Mouse (Mus musculus) embryonic facial prominence, embryonic 11.5 days (tissue): ENCODE data around the gene Clrn2. TPM values are rescaled to one million over a fixed set of nuclear protein-coding genes. Genes with fewer than 3 reads are reported as not detected.

Source experiments
- ATAC-seq: fragments of 200-750 bp; cut with Nextera tagmentation; replicated peaks from 2 replicates; pipeline ENCODE4 v1.8.0; 2017; ENCODE audit warnings: low read depth; ENCODE audit not compliant: insufficient number of reproducible peaks, low FRiP score, low TSS enrichment
- DNase-seq: peaks from one replicate; pipeline ENCODE4 v3.0.0-alpha.2; 2015; ENCODE audit warnings: low spot score
- H3K27ac ChIP-seq: fragments of 300-500 bp; sonication (generic); replicated peaks from 2 replicates; pipeline ENCODE4 v1.5.1; 2014; ENCODE audit warnings: mild to moderate bottlenecking, low read depth, low read length, control low read depth
- H3K27me3 ChIP-seq: fragments of 300-500 bp; sonication (generic); 2 replicates; pipeline ENCODE4 v1.6.1; 2014; ENCODE audit warnings: mild to moderate bottlenecking, low read length, moderate library complexity, mixed read lengths; ENCODE audit not compliant: control insufficient read depth, insufficient read depth
- H3K36me3 ChIP-seq: fragments of 300-500 bp; sonication (generic); replicated peaks from 2 replicates; pipeline ENCODE4 v1.6.1; 2014; ENCODE audit warnings: low read depth, mild to moderate bottlenecking, low read length, moderate library complexity, mixed read lengths; ENCODE audit not compliant: control insufficient read depth, insufficient read depth
- H3K4me1 ChIP-seq: fragments of 300-500 bp; sonication (generic); 2 replicates; pipeline ENCODE4 v1.6.1; 2014; ENCODE audit warnings: low read length, mixed read lengths; ENCODE audit not compliant: control insufficient read depth, insufficient read depth
- H3K4me2 ChIP-seq: fragments of 300-500 bp; sonication (generic); 2 replicates; pipeline ENCODE4 v1.6.1; 2014; ENCODE audit warnings: low read depth, mild to moderate bottlenecking, control low read depth, low read length, moderate library complexity
- H3K4me3 ChIP-seq: fragments of 300-500 bp; sonication (generic); 2 replicates; pipeline ENCODE4 v1.5.1; 2014; ENCODE audit warnings: low read depth, low read length, control low read depth
- H3K9ac ChIP-seq: fragments of 300-500 bp; sonication (generic); replicated peaks from 2 replicates; pipeline ENCODE4 v1.6.1; 2014; ENCODE audit warnings: mild to moderate bottlenecking, control low read depth, low read length
- H3K9me3 ChIP-seq: fragments of 300-500 bp; sonication (generic); replicated peaks from 2 replicates; pipeline ENCODE4 v1.6.1; 2016; ENCODE audit warnings: mild to moderate bottlenecking, low read length, inconsistent platforms, mixed read lengths; ENCODE audit not compliant: control insufficient read depth
- WGBS: fragments of 180-500 bp; shearing (Covaris S2); extraction: QIAGEN DNeasy Blood & Tissue Kit; methylation state at CpG from one replicate; pipeline ENCODE4 v1.1.7; 2014; 5-methylcytosine and 5-hydroxymethylcytosine counted together
- polyA plus RNA-seq: library from polyadenylated mRNA; unstranded; fragments of >200 nt; fragmentation: Nextera tagmentation; extraction: Ambion mirVana; gene quantifications from 2 replicates; pipeline ENCODE4 v1.2.1, GENCODE M21; 2014

The Clrn2 gene
- polyA plus RNA-seq, 1 experiment from 2014 or later = 0.22 TPM

- DNase-seq (no peak), ATAC-seq (no peak)
- Histone ChIP-seq H3K4me2 (no peak overlapping the region), H3K4me3 (no peak overlapping the region), H3K9ac (no peak overlapping the region), H3K27ac (no peak overlapping the region), H3K27me3 (no peaks in the 10 kb centered on the region), H3K36me3 (no peaks in the 10 kb centered on the region; the same call in 1 of the 2 replicates), H3K4me1 (no peaks in the 10 kb centered on the region), H3K9me3 (no peaks in the 10 kb centered on the region)
- WGBS = 91% methylated on average over 5 of the region's 5 CpGs
Measured at GRCm38 (mm10) chr5:45497564-45497963, 44.0 kb downstream of the Clrn2 start.

GRCm38 (mm10) chr5:45510071-45510470, 56.5 kb downstream of the Clrn2 start:
- Histone ChIP-seq H3K36me3 (peaks cover 2% of the 10 kb centered on the region), H3K4me3 (no peak overlapping the region), H3K4me1 (no peaks in the 10 kb centered on the region), H3K4me2 (no peak overlapping the region), H3K9me3 (no peaks in the 10 kb centered on the region), H3K27ac (no peak overlapping the region), H3K27me3 (no peaks in the 10 kb centered on the region), H3K9ac (no peak overlapping the region)
- ATAC-seq = no peak
- no peak for DNase-seq
- WGBS = 83% methylated on average over 7 of the region's 7 CpGs

GRCm38 (mm10) chr5:45512908-45513307, 59.4 kb downstream of the Clrn2 start:
- H3K4me2 ChIP-seq = no peak overlapping the region
- WGBS = 90% methylated on average over 6 of the region's 6 CpGs
- no peaks in the 10 kb centered on the region for H3K27me3 ChIP-seq
- no peak for DNase-seq
- no peaks in the 10 kb centered on the region for H3K9me3 ChIP-seq
- H3K4me1 ChIP-seq = no peaks in the 10 kb centered on the region
- ATAC-seq = no peak
- no peak overlapping the region for H3K4me3 ChIP-seq
- peaks cover 2% of the 10 kb centered on the region for H3K36me3 ChIP-seq
- no peak overlapping the region for H3K9ac ChIP-seq
- H3K27ac ChIP-seq = no peak overlapping the region

GRCm38 (mm10) chr5:45513511-45513910, 60.0 kb downstream of the Clrn2 start:
- Histone ChIP-seq H3K27ac (no peak overlapping the region), H3K4me2 (no peak overlapping the region), H3K4me1 (no peaks in the 10 kb centered on the region), H3K4me3 (no peak overlapping the region), H3K9me3 (no peaks in the 10 kb centered on the region), H3K36me3 (peaks cover 2% of the 10 kb centered on the region), H3K27me3 (no peaks in the 10 kb centered on the region), H3K9ac (no peak overlapping the region)
- WGBS = 95% methylated on average over 2 of the region's 2 CpGs
- no peak for ATAC-seq
- no peak for DNase-seq

Other genes with a start within 250 kb of the Clrn2 start
- gene Qdpr, start 3.5 kb upstream of the Clrn2 start, polyA plus RNA-seq = 127 and 131 TPM in 2 replicates
- gene Lap3, start 39.6 kb downstream of the Clrn2 start, polyA plus RNA-seq = 101 and 103 TPM in 2 replicates
- 300 and 312 TPM in 2 replicates for gene Med28, start 66.5 kb downstream of the Clrn2 start, polyA plus RNA-seq
- gene Fam184b, start 185.9 kb downstream of the Clrn2 start, polyA plus RNA-seq = 0.72 and 0.73 TPM in 2 replicates
- gene Ncapg, start 216.2 kb downstream of the Clrn2 start, polyA plus RNA-seq = 86.9 and 101 TPM in 2 replicates